Mouse (Mus musculus) ES-Bruce4 (cell line): ENCODE measurements around the gene Olfr790.

Experiments used
- CTCF ChIP-seq: IDR thresholded peaks from one replicate; pipeline ENCODE4 v1.8.1; 2011; ENCODE audit warnings: low read depth, low read length
- EP300 ChIP-seq: IDR thresholded peaks from 2 replicates; pipeline ENCODE4 v1.6.1; 2011; ENCODE audit warnings: low read depth, low read length; ENCODE audit not compliant: insufficient read depth
- POLR2A ChIP-seq: IDR thresholded peaks from one replicate; pipeline ENCODE4 v1.8.1; 2011; ENCODE audit warnings: low read length; ENCODE audit not compliant: insufficient read depth

DNA sequence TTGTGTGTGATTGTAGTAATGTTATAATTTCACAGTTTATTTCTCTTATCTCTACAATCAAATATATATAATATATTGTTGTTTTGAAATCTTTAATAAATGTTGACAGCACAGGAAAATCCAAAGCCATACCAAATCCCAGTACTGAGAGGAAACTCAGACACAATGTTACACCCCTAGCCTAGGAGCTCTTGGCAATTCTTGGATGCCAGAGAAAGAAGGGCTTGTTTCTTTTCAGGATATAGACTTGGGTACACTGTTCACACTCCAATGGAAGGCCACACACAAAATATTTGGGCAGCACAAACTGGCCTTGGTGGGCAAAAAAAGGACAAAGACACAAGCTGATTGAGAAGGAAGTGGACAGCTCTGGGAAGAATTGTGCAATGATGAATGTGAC, 24.6 kb upstream of the Olfr790 start:
- TF ChIP-seq POLR2A (no peak), EP300 (no peak), CTCF (no peak)
